Mouse (Mus musculus) liver, postnatal 0 days (tissue): ENCODE data around the gene Extl2. TPM values are rescaled to one million over a fixed set of nuclear protein-coding genes. Genes with fewer than 3 reads are reported as not detected.

ENCODE experiments used
- ATAC-seq: fragments of 200-750 bp; cut with Nextera tagmentation; 2 replicates; pipeline ENCODE4 v1.8.0; 2017; ENCODE audit warnings: mild to moderate bottlenecking, moderate library complexity
- DNase-seq: peaks from one replicate; pipeline ENCODE4 v3.0.0-alpha.2; 2016
- H3K27ac ChIP-seq: fragments of 300-500 bp; sonication (generic); 2 replicates; pipeline ENCODE4 v1.5.1; 2014; ENCODE audit warnings: antibody characterized with exemption, moderate library complexity, mild to moderate bottlenecking, low read depth
- H3K27me3 ChIP-seq: fragments of 300-500 bp; sonication (generic); 2 replicates; pipeline ENCODE4 v1.6.1; 2014; ENCODE audit warnings: low read length, control low read depth, mixed read lengths; ENCODE audit not compliant: insufficient read depth
- H3K36me3 ChIP-seq: fragments of 300-500 bp; sonication (generic); replicated peaks from 2 replicates; pipeline ENCODE4 v1.6.1; 2014; ENCODE audit warnings: mild to moderate bottlenecking, control low read depth, low read length, moderate library complexity, mixed read lengths; ENCODE audit not compliant: insufficient read depth
- H3K4me1 ChIP-seq: fragments of 300-500 bp; sonication (generic); 2 replicates; pipeline ENCODE4 v1.6.1; 2014; ENCODE audit warnings: antibody characterized with exemption, mild to moderate bottlenecking, control low read depth; ENCODE audit not compliant: insufficient read depth
- H3K4me2 ChIP-seq: fragments of 300-500 bp; sonication (generic); 2 replicates; pipeline ENCODE4 v1.6.1; 2014; ENCODE audit warnings: low read depth, mild to moderate bottlenecking, low read length, moderate library complexity, mixed read lengths
- H3K4me3 ChIP-seq: fragments of 300-500 bp; sonication (generic); 2 replicates; pipeline ENCODE4 v1.5.1; 2014; ENCODE audit warnings: low read depth, low read length
- H3K9ac ChIP-seq: fragments of 300-500 bp; sonication (generic); replicated peaks from 2 replicates; pipeline ENCODE4 v1.6.1; 2014; ENCODE audit warnings: mild to moderate bottlenecking, moderate library complexity
- H3K9me3 ChIP-seq: fragments of 300-500 bp; sonication (generic); 2 replicates; pipeline ENCODE4 v1.6.1; 2016; ENCODE audit warnings: mild to moderate bottlenecking, control low read depth, low read length, mixed read lengths
- CTCF ChIP-seq: sonication (generic); IDR thresholded peaks from 2 replicates; pipeline ENCODE4 v1.5.1; 2016; ENCODE audit warnings: antibody characterized with exemption, low read depth
- EP300 ChIP-seq: IDR thresholded peaks from 2 replicates; pipeline ENCODE4 v1.6.1; 2016; ENCODE audit warnings: antibody characterized with exemption, low read depth, mild to moderate bottlenecking
- WGBS: fragments of 180-500 bp; shearing (Covaris S2); extraction: QIAGEN DNeasy Blood & Tissue Kit; methylation state at CpG from one replicate; pipeline ENCODE4 v1.1.7; 2014; ENCODE audit not compliant: insufficient replicate concordance; 5-methylcytosine and 5-hydroxymethylcytosine counted together
- polyA plus RNA-seq: library from polyadenylated mRNA; unstranded; fragments of >200 nt; fragmentation: Nextera tagmentation; extraction: Ambion mirVana; gene quantifications from 2 replicates; pipeline ENCODE4 v1.2.1, GENCODE M21; 2015

Gene Extl2
- polyA plus RNA-seq, 1 experiment from 2014 or later, result 5.8 TPM

GRCm38 (mm10) chr3:116018606-116019005 is 11.3 kb downstream of the Extl2 start:
- Histone ChIP-seq H3K27me3 (no peaks in the 10 kb centered on the region), H3K4me1 (no peaks in the 10 kb centered on the region)

GRCm38 (mm10) chr3:116019136-116019535 is 11.9 kb downstream of the Extl2 start:
- H3K9me3 ChIP-seq, result no peaks in the 10 kb centered on the region
- H3K36me3 ChIP-seq, result peaks cover 3% of the 10 kb centered on the region; the same call in 1 of the 2 replicates
- ATAC-seq (no peak), DNase-seq (no peak)
- H3K27me3 ChIP-seq, result no peaks in the 10 kb centered on the region
- H3K9ac ChIP-seq, result no peak overlapping the region
- no peaks in the 10 kb centered on the region for H3K4me1 ChIP-seq
- TF ChIP-seq CTCF (no peak), EP300 (no peak)
- no peak overlapping the region for H3K4me2 ChIP-seq
- WGBS, result 91% methylated on average over 5 of the region's 5 CpGs
- no peak overlapping the region for H3K4me3 ChIP-seq
- H3K27ac ChIP-seq, result no peak overlapping the region

More at GRCm38 (mm10) chr3:116018606-116019005, 11.3 kb downstream of the Extl2 start:
- no peak for ATAC-seq
- no peak for DNase-seq
- no peak overlapping the region for H3K9ac ChIP-seq
- no peak overlapping the region for H3K4me3 ChIP-seq
- no peak overlapping the region for H3K27ac ChIP-seq
- H3K9me3 ChIP-seq, result no peaks in the 10 kb centered on the region
- TF ChIP-seq EP300 (no peak), CTCF (no peak)
- H3K36me3 ChIP-seq, result no peaks in the 10 kb centered on the region
- WGBS, result 67% methylated on average over 4 of the region's 4 CpGs
- H3K4me2 ChIP-seq, result no peak overlapping the region

- Histone ChIP-seq H3K9ac (no peak overlapping the region), H3K27ac (no peak overlapping the region), H3K4me1 (no peaks in the 10 kb centered on the region), H3K4me3 (no peak overlapping the region), H3K4me2 (no peak overlapping the region), H3K27me3 (no peaks in the 10 kb centered on the region), H3K36me3 (peaks cover 5% of the 10 kb centered on the region; the same call in 1 of the 2 replicates), H3K9me3 (no peaks in the 10 kb centered on the region)
- ATAC-seq (no peak), DNase-seq (no peak)
- TF ChIP-seq EP300 (no peak), CTCF (no peak)
- 79% methylated on average over 12 of the region's 12 CpGs for WGBS
Observed at GRCm38 (mm10) chr3:116024236-116024635, 17.0 kb downstream of the Extl2 start.

- peaks cover 5% of the 10 kb centered on the region; the same call in 1 of the 2 replicates for H3K36me3 ChIP-seq
- no peaks in the 10 kb centered on the region for H3K27me3 ChIP-seq
- H3K4me2 ChIP-seq, result no peak overlapping the region
- H3K9ac ChIP-seq, result no peak overlapping the region
- no peak overlapping the region for H3K27ac ChIP-seq
- no peak for TF ChIP-seq CTCF
- no peak for TF ChIP-seq EP300
- no peak overlapping the region for H3K4me3 ChIP-seq
- ATAC-seq (no peak), DNase-seq (no peak)
- H3K9me3 ChIP-seq, result no peaks in the 10 kb centered on the region
- 90% methylated on average over 5 of the region's 5 CpGs for WGBS
- no peaks in the 10 kb centered on the region for H3K4me1 ChIP-seq
Observed at GRCm38 (mm10) chr3:116024669-116025068, 17.4 kb downstream of the Extl2 start.

GRCm38 (mm10) chr3:116025701-116026100 is 18.4 kb downstream of the Extl2 start:
- ATAC-seq (no peak), DNase-seq (no peak)
- H3K4me1 ChIP-seq, result no peaks in the 10 kb centered on the region
- no peak for TF ChIP-seq CTCF
- no peak for TF ChIP-seq EP300
- no peaks in the 10 kb centered on the region for H3K9me3 ChIP-seq
- no peak overlapping the region for H3K4me3 ChIP-seq
- H3K9ac ChIP-seq, result no peak overlapping the region
- no peaks in the 10 kb centered on the region for H3K27me3 ChIP-seq
- H3K4me2 ChIP-seq, result no peak overlapping the region
- H3K36me3 ChIP-seq, result peaks cover 5% of the 10 kb centered on the region; the same call in 1 of the 2 replicates
- 90% methylated on average over 10 of the region's 10 CpGs for WGBS
- H3K27ac ChIP-seq, result no peak overlapping the region

- 92% methylated on average over 20 of the region's 20 CpGs for WGBS
- ATAC-seq (no peak), DNase-seq (no peak)
Observed at GRCm38 (mm10) chr3:116026996-116027395, 19.7 kb downstream of the Extl2 start.

GRCm38 (mm10) chr3:116030152-116030788 is 23.0 kb downstream of the Extl2 start:
- Histone ChIP-seq H3K36me3 (no peaks in the 10 kb centered on the region; the same call in 1 of the 2 replicates), H3K9me3 (no peaks in the 10 kb centered on the region), H3K27ac (no peak overlapping the region), H3K4me3 (no peak overlapping the region), H3K27me3 (no peaks in the 10 kb centered on the region), H3K4me1 (no peaks in the 10 kb centered on the region), H3K4me2 (no peak overlapping the region), H3K9ac (no peak overlapping the region)
- ATAC-seq, result no peak
- WGBS, result 49% methylated on average over 11 of the region's 11 CpGs
- DNase-seq, result no peak
- no peak for TF ChIP-seq EP300
- TF ChIP-seq CTCF, result no peak

More at GRCm38 (mm10) chr3:116026996-116027395, 19.7 kb downstream of the Extl2 start:
- TF ChIP-seq EP300 (no peak), CTCF (no peak)
- no peak overlapping the region for H3K4me2 ChIP-seq
- H3K36me3 ChIP-seq, result peaks cover 5% of the 10 kb centered on the region; the same call in 1 of the 2 replicates
- no peak overlapping the region for H3K4me3 ChIP-seq
- H3K27ac ChIP-seq, result no peak overlapping the region
- H3K9ac ChIP-seq, result no peak overlapping the region
- H3K27me3 ChIP-seq, result no peaks in the 10 kb centered on the region
- no peaks in the 10 kb centered on the region for H3K9me3 ChIP-seq
- no peaks in the 10 kb centered on the region for H3K4me1 ChIP-seq
